Mouse (Mus musculus): ENCODE data around the gene Arhgap15. TPM values are rescaled to one million over a fixed set of nuclear protein-coding genes. Genes with fewer than 3 reads are reported as not detected.

Gene Arhgap15
- total and polyA plus RNA-seq, 2 experiments, result 0.12 to 2.4 TPM

DNA sequence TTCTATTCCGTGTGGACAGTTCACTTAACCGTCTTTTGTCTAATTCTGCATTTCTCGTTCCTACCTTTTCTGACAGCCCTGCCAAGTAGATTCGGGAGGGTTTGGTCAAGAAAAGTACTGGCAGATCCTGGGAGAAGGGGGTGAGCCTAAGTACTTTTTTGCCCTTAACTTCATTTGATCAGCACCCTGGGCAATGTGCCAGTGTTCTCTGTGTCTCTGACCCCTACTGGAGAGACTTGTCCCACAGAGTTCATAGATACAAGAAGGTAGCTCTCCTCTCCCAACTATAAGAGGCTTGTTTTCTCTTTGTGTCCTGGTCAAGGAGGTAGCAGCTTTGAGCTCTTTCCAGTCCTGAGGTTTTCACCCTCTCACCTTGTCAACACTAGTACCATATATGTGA lies 667.7 kb downstream of the Arhgap15 start:
- Histone ChIP-seq H3K27me3 (ENCODE audit: control insufficient read depth, insufficient read depth, low read length) (no peaks in the 10 kb centered on the region), H3K4me3 (ENCODE audit: insufficient read depth, low read depth, low read length) (no peak overlapping the region), H3K4me1 (ENCODE audit: control insufficient read depth, insufficient read depth, low read length) (no peaks in the 10 kb centered on the region), H3K36me3 (ENCODE audit: control insufficient read depth, insufficient read depth, low read length) (no peaks in the 10 kb centered on the region), H3K9ac (ENCODE audit: low read depth, low read length) (no peak overlapping the region), H3K27ac (replicated peaks; ENCODE audit: insufficient read depth, low read depth, low read length) (no peak overlapping the region), H3K79me2 (ENCODE audit: control insufficient read depth, insufficient read depth, low read length) (no peaks in the 10 kb centered on the region)
- DNase-seq (ENCODE audit: extremely low read depth, low read depth, low spot score), result peak; percentile 7
- no peak for TF ChIP-seq CTCF (IDR thresholded peaks at IDR 0.05; ENCODE audit: low read depth, low read length)
- no peak for TF ChIP-seq POLR2A (IDR thresholded peaks at IDR 0.05; ENCODE audit: extremely low read depth, insufficient read depth, low read length)
- 90% methylated on average over 4 of the region's 4 CpGs for WGBS

DNA sequence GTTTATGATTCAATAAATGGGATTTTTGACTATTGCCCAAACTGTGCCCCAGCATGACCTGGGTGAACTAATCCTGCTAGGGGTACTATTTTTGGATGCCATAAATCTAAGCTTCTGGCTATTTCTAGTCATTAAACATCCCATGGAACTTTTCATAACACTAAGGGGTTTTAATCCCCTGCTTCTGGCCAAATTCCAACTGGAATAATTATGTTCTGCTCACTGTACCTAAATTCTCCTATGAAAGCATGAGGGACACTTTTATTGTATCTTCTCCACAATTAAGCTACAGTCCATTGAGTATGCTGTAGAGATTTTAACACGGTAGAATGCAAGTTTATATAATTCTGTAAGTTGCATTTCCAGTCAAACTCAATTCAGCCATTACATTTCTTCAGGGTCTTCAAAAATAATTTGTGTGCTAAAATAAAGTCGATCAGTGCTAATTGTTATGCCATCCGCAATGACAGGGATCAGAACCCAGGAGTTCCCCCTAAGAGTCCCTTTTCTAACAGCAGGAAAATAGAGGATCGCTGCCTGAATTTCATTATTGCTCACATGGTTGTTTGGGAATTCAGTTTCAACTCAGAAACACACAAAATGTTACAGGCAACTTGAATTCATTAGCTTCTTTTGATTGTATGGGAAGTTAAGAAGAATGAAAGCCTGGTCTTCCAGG lies 671.1 kb downstream of the Arhgap15 start:
- no peak for DNase-seq (ENCODE audit: extremely low read depth, low read depth, low spot score)
- WGBS, result 88% methylated on average over 4 of the region's 4 CpGs
- Histone ChIP-seq H3K79me2 (ENCODE audit: control insufficient read depth, insufficient read depth, low read length) (no peaks in the 10 kb centered on the region), H3K27ac (replicated peaks; ENCODE audit: insufficient read depth, low read depth, low read length) (no peak overlapping the region), H3K36me3 (ENCODE audit: control insufficient read depth, insufficient read depth, low read length) (no peaks in the 10 kb centered on the region), H3K9ac (ENCODE audit: low read depth, low read length) (no peak overlapping the region), H3K4me3 (ENCODE audit: insufficient read depth, low read depth, low read length) (no peak overlapping the region), H3K4me1 (ENCODE audit: control insufficient read depth, insufficient read depth, low read length) (no peaks in the 10 kb centered on the region), H3K27me3 (ENCODE audit: control insufficient read depth, insufficient read depth, low read length) (no peaks in the 10 kb centered on the region)
- TF ChIP-seq CTCF (IDR thresholded peaks at IDR 0.05; ENCODE audit: low read depth, low read length) (no peak), POLR2A (IDR thresholded peaks at IDR 0.05; ENCODE audit: extremely low read depth, insufficient read depth, low read length) (no peak)

DNA sequence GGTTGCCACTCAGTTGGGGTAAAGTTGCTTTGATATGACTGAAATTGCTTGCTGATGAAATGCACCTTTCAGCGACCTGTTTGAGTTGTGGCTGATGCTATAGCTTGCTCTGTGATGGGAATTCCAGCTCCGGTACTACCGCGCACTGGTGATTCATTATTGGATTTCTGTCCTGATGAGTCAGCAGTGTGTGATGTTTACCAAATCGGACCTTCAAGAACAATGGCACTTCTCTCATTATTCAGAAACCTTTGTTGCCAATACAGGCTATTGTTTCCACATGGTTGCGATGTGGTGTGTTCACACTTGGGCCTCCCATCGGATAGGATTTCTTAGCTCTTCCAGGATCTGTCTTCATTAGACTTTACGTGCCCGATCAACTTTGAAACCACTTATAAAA lies 681.9 kb downstream of the Arhgap15 start:
- no peak for DNase-seq (ENCODE audit: extremely low read depth, low read depth, low spot score)
- no peaks in the 10 kb centered on the region for H3K36me3 ChIP-seq (ENCODE audit: control insufficient read depth, insufficient read depth, low read length)
- 87% methylated on average over 9 of the region's 9 CpGs for WGBS
- H3K4me3 ChIP-seq (ENCODE audit: insufficient read depth, low read depth, low read length), result no peak overlapping the region
- H3K27ac ChIP-seq (replicated peaks; ENCODE audit: insufficient read depth, low read depth, low read length), result no peak overlapping the region
- no peaks in the 10 kb centered on the region for H3K4me1 ChIP-seq (ENCODE audit: control insufficient read depth, insufficient read depth, low read length)
- no peak overlapping the region for H3K9ac ChIP-seq (ENCODE audit: low read depth, low read length)
- H3K27me3 ChIP-seq (ENCODE audit: control insufficient read depth, insufficient read depth, low read length), result no peaks in the 10 kb centered on the region
- no peaks in the 10 kb centered on the region for H3K79me2 ChIP-seq (ENCODE audit: control insufficient read depth, insufficient read depth, low read length)
- TF ChIP-seq POLR2A (IDR thresholded peaks at IDR 0.05; ENCODE audit: extremely low read depth, insufficient read depth, low read length), result no peak
- TF ChIP-seq CTCF (IDR thresholded peaks at IDR 0.05; ENCODE audit: low read depth, low read length), result no peak

DNA sequence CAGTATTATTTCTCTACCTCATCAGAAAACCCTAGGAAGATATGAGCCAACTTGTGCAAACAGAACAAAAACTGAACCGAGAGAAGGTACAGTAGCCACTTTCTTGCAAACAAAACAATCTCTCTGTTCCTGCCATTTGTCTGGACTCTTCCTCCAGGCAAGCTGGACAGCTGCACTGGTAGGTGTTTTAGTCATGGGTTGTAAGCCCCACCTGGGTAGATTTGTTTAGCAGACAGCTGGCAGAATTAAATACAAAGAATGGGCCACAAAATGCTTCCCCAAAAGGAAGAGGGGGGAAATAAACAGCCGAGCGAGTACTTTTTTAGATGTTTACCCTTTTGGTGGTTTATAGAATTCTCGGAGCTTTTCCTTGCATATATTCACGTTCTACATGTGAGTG lies 688.0 kb downstream of the Arhgap15 start:
- 78% methylated on average over 5 of the region's 5 CpGs for WGBS
- Histone ChIP-seq H3K27ac (replicated peaks; ENCODE audit: insufficient read depth, low read depth, low read length) (no peak overlapping the region), H3K4me3 (ENCODE audit: insufficient read depth, low read depth, low read length) (no peak overlapping the region), H3K27me3 (ENCODE audit: control insufficient read depth, insufficient read depth, low read length) (no peaks in the 10 kb centered on the region), H3K36me3 (ENCODE audit: control insufficient read depth, insufficient read depth, low read length) (no peaks in the 10 kb centered on the region), H3K9ac (ENCODE audit: low read depth, low read length) (no peak overlapping the region), H3K79me2 (ENCODE audit: control insufficient read depth, insufficient read depth, low read length) (no peaks in the 10 kb centered on the region), H3K4me1 (ENCODE audit: control insufficient read depth, insufficient read depth, low read length) (no peaks in the 10 kb centered on the region)
- no peak for DNase-seq (ENCODE audit: extremely low read depth, low read depth, low spot score)
- TF ChIP-seq CTCF (IDR thresholded peaks at IDR 0.05; ENCODE audit: low read depth, low read length), result no peak
- no peak for TF ChIP-seq POLR2A (IDR thresholded peaks at IDR 0.05; ENCODE audit: extremely low read depth, insufficient read depth, low read length)

DNA sequence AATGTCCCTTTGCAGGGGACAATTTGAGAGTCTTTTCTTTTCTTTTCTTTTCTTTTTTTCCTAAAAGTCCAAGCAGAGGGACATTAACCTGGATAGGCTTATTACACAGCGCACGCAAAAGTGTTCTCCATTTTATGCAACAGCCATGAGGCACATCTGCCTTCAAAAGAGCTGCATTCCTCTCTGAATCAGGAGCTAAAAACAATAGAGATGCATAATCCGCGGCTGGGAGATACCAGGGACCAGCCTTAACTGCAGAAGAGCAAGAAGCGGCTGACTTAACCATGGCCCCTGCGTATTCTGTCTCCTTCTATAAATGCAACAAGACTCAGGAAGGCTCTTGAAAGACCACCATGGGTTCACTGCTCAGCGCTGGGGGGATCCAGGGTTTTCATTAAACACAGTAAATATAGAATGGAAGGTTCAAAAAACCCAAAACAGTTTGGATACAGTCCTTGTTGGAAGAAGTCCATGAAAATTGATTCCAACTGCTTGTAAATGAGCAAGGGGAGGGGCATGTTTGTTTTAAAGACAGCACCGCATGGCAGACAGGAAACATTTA lies 689.0 kb downstream of the Arhgap15 start:
- H3K79me2 ChIP-seq (ENCODE audit: control insufficient read depth, insufficient read depth, low read length), result no peaks in the 10 kb centered on the region
- H3K27me3 ChIP-seq (ENCODE audit: control insufficient read depth, insufficient read depth, low read length), result no peaks in the 10 kb centered on the region
- no peak overlapping the region for H3K27ac ChIP-seq (replicated peaks; ENCODE audit: insufficient read depth, low read depth, low read length)
- no peaks in the 10 kb centered on the region for H3K36me3 ChIP-seq (ENCODE audit: control insufficient read depth, insufficient read depth, low read length)
- no peak for TF ChIP-seq POLR2A (IDR thresholded peaks at IDR 0.05; ENCODE audit: extremely low read depth, insufficient read depth, low read length)
- no peak for TF ChIP-seq CTCF (IDR thresholded peaks at IDR 0.05; ENCODE audit: low read depth, low read length)
- no peaks in the 10 kb centered on the region for H3K4me1 ChIP-seq (ENCODE audit: control insufficient read depth, insufficient read depth, low read length)
- no peak overlapping the region for H3K9ac ChIP-seq (ENCODE audit: low read depth, low read length)
- no peak overlapping the region for H3K4me3 ChIP-seq (ENCODE audit: insufficient read depth, low read depth, low read length)
- 74% methylated on average over 8 of the region's 8 CpGs for WGBS
- DNase-seq (ENCODE audit: extremely low read depth, low read depth, low spot score), result no peak

DNA sequence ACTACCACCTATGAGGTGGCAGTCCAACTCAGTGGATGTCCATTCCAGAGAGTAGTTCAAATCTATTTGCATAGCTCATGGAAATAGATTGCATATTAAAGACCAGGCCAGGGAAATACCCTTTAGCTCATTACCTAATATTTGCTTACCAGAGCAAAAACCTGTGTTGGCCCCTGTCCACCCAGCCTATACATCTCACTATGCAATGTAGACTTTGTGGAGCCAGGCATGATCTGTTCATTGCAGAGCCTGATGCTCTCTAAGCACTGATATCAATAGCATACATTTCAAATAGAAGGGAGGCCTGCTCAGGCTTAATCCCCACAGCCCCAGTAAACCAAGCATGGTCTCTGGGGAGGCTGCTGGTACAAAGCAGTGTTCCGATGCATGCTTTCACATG lies 689.4 kb downstream of the Arhgap15 start:
- no peaks in the 10 kb centered on the region for H3K36me3 ChIP-seq (ENCODE audit: control insufficient read depth, insufficient read depth, low read length)
- H3K4me3 ChIP-seq (ENCODE audit: insufficient read depth, low read depth, low read length), result no peak overlapping the region
- no peak for DNase-seq (ENCODE audit: extremely low read depth, low read depth, low spot score)
- H3K79me2 ChIP-seq (ENCODE audit: control insufficient read depth, insufficient read depth, low read length), result no peaks in the 10 kb centered on the region
- no peak overlapping the region for H3K9ac ChIP-seq (ENCODE audit: low read depth, low read length)
- no peaks in the 10 kb centered on the region for H3K4me1 ChIP-seq (ENCODE audit: control insufficient read depth, insufficient read depth, low read length)
- no peak overlapping the region for H3K27ac ChIP-seq (replicated peaks; ENCODE audit: insufficient read depth, low read depth, low read length)
- WGBS, result 97% methylated on average over 1 of the region's 1 CpGs
- no peaks in the 10 kb centered on the region for H3K27me3 ChIP-seq (ENCODE audit: control insufficient read depth, insufficient read depth, low read length)
- no peak for TF ChIP-seq CTCF (IDR thresholded peaks at IDR 0.05; ENCODE audit: low read depth, low read length)
- TF ChIP-seq POLR2A (IDR thresholded peaks at IDR 0.05; ENCODE audit: extremely low read depth, insufficient read depth, low read length), result no peak
